Mouse (Mus musculus): ENCODE measurements around the gene Il13ra1. TPM values are rescaled to one million over a fixed set of nuclear protein-coding genes. Genes with fewer than 3 reads are reported as not detected.

Il13ra1 gene
- polyA plus RNA-seq, 1 experiment from 2014 or later = 3.8 TPM

DNA sequence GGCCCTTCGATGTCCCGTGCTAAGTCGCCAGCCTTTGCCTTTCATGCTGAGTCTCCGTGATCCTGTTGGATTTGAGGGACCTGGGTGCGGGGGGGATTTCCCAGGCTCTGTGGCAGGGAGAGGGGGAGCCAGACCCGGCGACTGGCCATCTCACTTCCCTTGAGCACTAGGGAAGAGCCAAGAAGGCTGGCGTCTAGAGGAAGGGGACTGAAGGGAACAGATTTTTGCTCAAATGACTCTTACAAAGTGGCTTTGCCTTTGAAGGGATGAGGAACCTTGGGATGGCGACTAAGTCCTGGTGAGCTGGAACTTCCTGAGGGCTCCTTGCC is 476 bp downstream of the Il13ra1 start:
- H3K9me3 ChIP-seq (ENCODE audit: control insufficient read depth, low read length) = no peaks in the 10 kb centered on the region
- peak overlapping the region; percentile 40 for H3K4me3 ChIP-seq (ENCODE audit: low read depth, low read length)
- no peak for DNase-seq (ENCODE audit: low spot score)
- 13% methylated on average over 9 of the region's 9 CpGs for WGBS
- no peak for ATAC-seq (replicated peaks; ENCODE audit: low FRiP score)
- H3K4me2 ChIP-seq (ENCODE audit: low read depth, low read length, severe bottlenecking) = peak overlapping the region; percentile 67
- no peaks in the 10 kb centered on the region for H3K4me1 ChIP-seq (replicated peaks; ENCODE audit: control insufficient read depth, insufficient read depth, low read length)
- H3K27me3 ChIP-seq (ENCODE audit: control insufficient read depth, insufficient read depth, low read length) = no peaks in the 10 kb centered on the region
- H3K36me3 ChIP-seq (ENCODE audit: control insufficient read depth, insufficient read depth, low read length) = no peaks in the 10 kb centered on the region
- H3K9ac ChIP-seq (ENCODE audit: low read length) = peak overlapping the region; percentile 47
- no peak overlapping the region for H3K27ac ChIP-seq (ENCODE audit: low read depth, low read length)

DNA sequence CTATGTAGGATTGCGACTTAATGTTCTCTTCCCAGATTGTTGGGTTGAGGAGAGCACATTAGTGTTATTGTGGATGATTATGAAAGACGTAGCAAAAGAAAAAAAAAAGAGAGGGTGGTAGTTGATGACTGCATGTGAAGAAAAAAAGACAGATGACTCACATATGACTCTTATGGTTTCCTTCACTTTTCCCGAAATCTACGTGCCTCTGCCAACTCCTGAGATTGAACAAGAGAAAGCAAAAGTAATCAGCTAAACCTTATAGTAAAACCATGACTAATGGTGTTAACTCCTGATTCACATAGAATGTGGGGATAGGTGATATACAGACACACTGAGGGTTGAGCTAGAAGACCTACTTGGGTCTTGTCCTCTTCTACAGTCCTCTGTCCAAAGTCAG is 3.3 kb downstream of the Il13ra1 start:
- no peak overlapping the region for H3K4me3 ChIP-seq (ENCODE audit: low read depth, low read length)
- H3K27ac ChIP-seq (ENCODE audit: low read depth, low read length) = no peak overlapping the region
- DNase-seq (ENCODE audit: low spot score) (no peak), ATAC-seq (replicated peaks; ENCODE audit: low FRiP score) (no peak)
- H3K27me3 ChIP-seq (ENCODE audit: control insufficient read depth, insufficient read depth, low read length) = no peaks in the 10 kb centered on the region
- no peak overlapping the region for H3K4me2 ChIP-seq (ENCODE audit: low read depth, low read length, severe bottlenecking)
- H3K9me3 ChIP-seq (ENCODE audit: control insufficient read depth, low read length) = no peaks in the 10 kb centered on the region
- WGBS = 88% methylated on average over 4 of the region's 4 CpGs
- H3K36me3 ChIP-seq (ENCODE audit: control insufficient read depth, insufficient read depth, low read length) = no peaks in the 10 kb centered on the region
- H3K4me1 ChIP-seq (replicated peaks; ENCODE audit: control insufficient read depth, insufficient read depth, low read length) = no peaks in the 10 kb centered on the region
- H3K9ac ChIP-seq (ENCODE audit: low read length) = no peak overlapping the region

DNA sequence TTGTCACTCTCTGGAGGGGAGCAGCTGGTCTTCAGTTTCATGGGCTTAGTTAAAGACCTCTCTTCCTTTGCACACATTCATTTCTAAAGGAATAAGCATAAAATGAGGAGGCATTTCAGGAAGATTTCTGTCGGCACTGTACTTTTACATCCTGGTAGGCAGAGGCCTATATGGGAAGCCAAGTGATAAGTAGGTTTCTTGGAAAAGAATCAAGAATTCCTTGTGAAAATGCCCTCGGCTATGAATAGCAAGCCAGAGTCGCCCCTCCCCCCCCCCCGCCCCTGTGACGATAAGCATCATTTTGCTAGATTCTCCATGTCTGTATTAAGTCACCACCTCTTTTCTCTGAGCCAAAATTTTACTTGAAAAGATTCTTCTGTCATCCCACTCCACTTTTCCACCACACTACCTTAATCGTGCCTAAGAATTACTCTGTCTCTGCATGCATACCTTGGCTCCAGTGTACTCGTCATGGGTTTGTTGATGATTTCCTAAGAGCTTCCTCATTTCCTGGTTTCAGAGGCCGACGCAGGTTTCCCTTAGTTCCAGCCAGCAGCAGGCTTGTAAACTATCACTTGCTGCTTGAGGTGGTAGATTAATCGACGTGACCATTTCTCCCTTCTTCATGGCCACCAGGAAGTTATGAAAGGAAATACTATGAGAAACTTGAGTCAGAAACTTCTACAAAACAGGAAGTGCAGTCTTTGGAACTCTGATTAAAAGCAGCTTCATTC is 17.3 kb downstream of the Il13ra1 start:
- DNase-seq (ENCODE audit: low spot score) = no peak
- WGBS = 77% methylated on average over 11 of the region's 11 CpGs
- Histone ChIP-seq H3K36me3 (ENCODE audit: control insufficient read depth, insufficient read depth, low read length) (no peaks in the 10 kb centered on the region), H3K4me1 (replicated peaks; ENCODE audit: control insufficient read depth, insufficient read depth, low read length) (no peaks in the 10 kb centered on the region), H3K4me2 (ENCODE audit: low read depth, low read length, severe bottlenecking) (no peak overlapping the region), H3K4me3 (ENCODE audit: low read depth, low read length) (no peak overlapping the region), H3K9me3 (ENCODE audit: control insufficient read depth, low read length) (no peaks in the 10 kb centered on the region), H3K9ac (ENCODE audit: low read length) (no peak overlapping the region), H3K27ac (ENCODE audit: low read depth, low read length) (no peak overlapping the region), H3K27me3 (ENCODE audit: control insufficient read depth, insufficient read depth, low read length) (no peaks in the 10 kb centered on the region)
- no peak for ATAC-seq (replicated peaks; ENCODE audit: low FRiP score)

DNA sequence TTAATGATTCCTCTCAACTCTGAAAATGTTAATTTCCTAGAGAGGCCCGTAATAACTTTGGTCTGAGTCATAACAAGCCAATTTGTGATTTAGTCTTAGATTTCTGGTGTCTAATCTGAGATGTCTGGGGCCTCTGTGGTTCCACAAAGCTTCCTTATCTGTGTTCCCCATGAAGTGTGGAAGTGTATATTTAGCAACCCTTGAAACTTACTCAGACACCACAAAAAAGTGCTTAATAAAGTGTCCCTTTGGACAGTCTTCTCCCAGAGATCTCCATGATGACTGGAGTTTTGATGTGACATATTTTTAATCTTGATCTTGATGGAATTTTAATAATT is 17.8 kb downstream of the Il13ra1 start:
- ATAC-seq (replicated peaks; ENCODE audit: low FRiP score) (no peak), DNase-seq (ENCODE audit: low spot score) (no peak)
- Histone ChIP-seq H3K4me2 (ENCODE audit: low read depth, low read length, severe bottlenecking) (no peak overlapping the region), H3K9ac (ENCODE audit: low read length) (no peak overlapping the region), H3K4me3 (ENCODE audit: low read depth, low read length) (no peak overlapping the region), H3K4me1 (replicated peaks; ENCODE audit: control insufficient read depth, insufficient read depth, low read length) (no peaks in the 10 kb centered on the region), H3K27me3 (ENCODE audit: control insufficient read depth, insufficient read depth, low read length) (no peaks in the 10 kb centered on the region), H3K9me3 (ENCODE audit: control insufficient read depth, low read length) (no peaks in the 10 kb centered on the region), H3K36me3 (ENCODE audit: control insufficient read depth, insufficient read depth, low read length) (no peaks in the 10 kb centered on the region), H3K27ac (ENCODE audit: low read depth, low read length) (no peak overlapping the region)
- WGBS = 57% methylated on average over 1 of the region's 1 CpGs

DNA sequence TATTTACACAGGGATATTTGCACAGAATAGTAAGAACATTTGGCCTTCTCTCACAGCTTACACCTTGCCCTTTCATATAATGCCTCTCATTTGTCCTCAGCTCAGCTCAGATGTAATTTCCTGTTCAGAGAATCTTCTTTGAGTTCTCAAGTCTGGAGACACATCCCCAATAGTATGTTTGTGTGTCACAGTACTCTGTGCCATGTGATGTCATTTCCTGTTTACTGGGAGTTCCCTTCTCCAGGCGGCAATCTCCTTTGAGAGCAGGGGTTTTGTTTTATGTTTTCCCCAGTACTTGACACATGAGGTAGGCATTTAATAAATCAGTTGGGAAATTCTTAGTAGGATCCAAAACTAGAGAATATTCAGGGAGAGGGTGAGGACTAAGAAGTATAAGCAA is 24.4 kb downstream of the Il13ra1 start:
- no peaks in the 10 kb centered on the region for H3K4me1 ChIP-seq (replicated peaks; ENCODE audit: control insufficient read depth, insufficient read depth, low read length)
- no peak overlapping the region for H3K27ac ChIP-seq (ENCODE audit: low read depth, low read length)
- WGBS = 58% methylated on average over 1 of the region's 1 CpGs
- H3K9me3 ChIP-seq (ENCODE audit: control insufficient read depth, low read length) = no peaks in the 10 kb centered on the region
- no peak overlapping the region for H3K9ac ChIP-seq (ENCODE audit: low read length)
- H3K4me2 ChIP-seq (ENCODE audit: low read depth, low read length, severe bottlenecking) = no peak overlapping the region
- DNase-seq (ENCODE audit: low spot score) (no peak), ATAC-seq (replicated peaks; ENCODE audit: low FRiP score) (no peak)
- no peaks in the 10 kb centered on the region for H3K36me3 ChIP-seq (ENCODE audit: control insufficient read depth, insufficient read depth, low read length)
- no peaks in the 10 kb centered on the region for H3K27me3 ChIP-seq (ENCODE audit: control insufficient read depth, insufficient read depth, low read length)
- no peak overlapping the region for H3K4me3 ChIP-seq (ENCODE audit: low read depth, low read length)

DNA sequence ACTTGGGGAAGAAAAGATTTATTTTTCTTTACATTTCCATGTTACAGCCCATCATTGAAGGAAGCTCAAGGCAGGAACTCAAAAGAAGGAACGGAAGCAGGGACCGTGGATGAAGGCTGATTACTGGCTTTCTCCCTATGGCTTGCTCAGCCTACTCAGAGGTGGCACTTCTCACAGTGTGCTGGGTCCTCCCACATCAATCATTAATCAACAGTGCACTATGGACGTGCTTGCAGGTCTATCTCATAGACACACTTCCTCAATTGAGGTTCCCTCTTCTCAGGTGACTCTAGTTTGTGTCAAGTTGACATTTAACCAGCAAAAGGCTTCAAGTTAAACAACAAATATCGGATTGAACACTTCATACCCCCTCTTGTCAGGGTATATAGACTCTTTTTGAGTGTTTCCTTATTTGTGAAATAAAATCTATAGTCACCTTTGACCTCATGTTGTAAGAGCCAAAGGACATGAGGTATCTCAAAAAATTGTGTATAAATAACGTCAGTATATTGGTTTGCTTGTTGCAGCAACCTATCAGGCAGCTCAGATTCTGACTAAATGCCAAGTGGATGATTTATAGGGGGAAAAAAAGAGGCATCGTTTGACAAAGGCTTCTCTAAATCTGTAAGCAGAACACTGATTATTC is 30.2 kb downstream of the Il13ra1 start:
- no peaks in the 10 kb centered on the region for H3K4me1 ChIP-seq (replicated peaks; ENCODE audit: control insufficient read depth, insufficient read depth, low read length)
- 78% methylated on average over 6 of the region's 6 CpGs for WGBS
- H3K4me3 ChIP-seq (ENCODE audit: low read depth, low read length) = no peak overlapping the region
- H3K27ac ChIP-seq (ENCODE audit: low read depth, low read length) = no peak overlapping the region
- no peaks in the 10 kb centered on the region for H3K27me3 ChIP-seq (ENCODE audit: control insufficient read depth, insufficient read depth, low read length)
- ATAC-seq (replicated peaks; ENCODE audit: low FRiP score) = no peak
- no peak overlapping the region for H3K9ac ChIP-seq (ENCODE audit: low read length)
- no peaks in the 10 kb centered on the region for H3K36me3 ChIP-seq (ENCODE audit: control insufficient read depth, insufficient read depth, low read length)
- no peak overlapping the region for H3K4me2 ChIP-seq (ENCODE audit: low read depth, low read length, severe bottlenecking)
- no peaks in the 10 kb centered on the region for H3K9me3 ChIP-seq (ENCODE audit: control insufficient read depth, low read length)
- no peak for DNase-seq (ENCODE audit: low spot score)

DNA sequence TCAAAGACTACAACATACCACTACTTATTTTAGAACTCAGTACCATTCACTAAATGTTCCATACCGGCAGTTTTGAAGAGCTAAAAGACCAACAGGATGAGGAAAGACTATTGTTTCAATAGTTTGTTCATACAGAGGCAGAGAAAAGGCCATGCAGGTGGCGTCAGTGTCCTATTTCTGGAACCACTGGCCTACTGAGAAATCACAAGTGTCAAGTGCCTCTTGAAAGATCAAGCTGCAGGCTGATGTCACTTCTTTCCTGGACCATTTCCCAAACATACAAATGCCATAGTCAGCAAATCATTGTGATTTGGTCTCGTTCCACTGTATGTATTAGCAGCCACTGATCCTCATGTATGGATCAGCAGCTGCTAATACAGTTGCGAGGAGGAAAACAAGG is 34.8 kb downstream of the Il13ra1 start:
- Histone ChIP-seq H3K36me3 (ENCODE audit: control insufficient read depth, insufficient read depth, low read length) (no peaks in the 10 kb centered on the region), H3K4me2 (ENCODE audit: low read depth, low read length, severe bottlenecking) (no peak overlapping the region), H3K27me3 (ENCODE audit: control insufficient read depth, insufficient read depth, low read length) (no peaks in the 10 kb centered on the region), H3K9me3 (ENCODE audit: control insufficient read depth, low read length) (no peaks in the 10 kb centered on the region), H3K27ac (ENCODE audit: low read depth, low read length) (no peak overlapping the region), H3K4me3 (ENCODE audit: low read depth, low read length) (no peak overlapping the region), H3K9ac (ENCODE audit: low read length) (no peak overlapping the region), H3K4me1 (replicated peaks; ENCODE audit: control insufficient read depth, insufficient read depth, low read length) (no peaks in the 10 kb centered on the region)
- DNase-seq (ENCODE audit: low spot score) = no peak
- ATAC-seq (replicated peaks; ENCODE audit: low FRiP score) = no peak
- WGBS = 75% methylated on average over 4 of the region's 4 CpGs

DNA sequence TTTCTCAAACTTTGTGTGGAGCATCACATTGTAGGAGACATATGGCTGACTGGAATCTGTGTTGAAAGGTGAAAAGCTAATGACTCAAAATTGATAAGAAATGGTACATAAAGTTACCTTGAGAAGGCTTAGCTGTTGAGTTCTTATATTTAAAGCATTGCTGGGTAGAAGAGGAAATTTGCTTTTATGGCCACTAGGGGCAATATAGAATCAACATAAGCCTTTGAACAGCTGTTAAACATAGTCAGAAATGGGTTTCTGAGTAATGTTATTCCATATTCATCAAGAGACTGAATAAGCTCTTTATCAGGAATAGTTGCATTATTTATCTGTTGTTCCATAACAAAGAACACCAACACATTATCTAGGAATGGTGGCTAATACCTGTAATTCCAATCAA is 38.2 kb downstream of the Il13ra1 start:
- no peak overlapping the region for H3K4me2 ChIP-seq (ENCODE audit: low read depth, low read length, severe bottlenecking)
- H3K27ac ChIP-seq (ENCODE audit: low read depth, low read length) = no peak overlapping the region
- H3K9ac ChIP-seq (ENCODE audit: low read length) = no peak overlapping the region
- DNase-seq (ENCODE audit: low spot score) (no peak), ATAC-seq (replicated peaks; ENCODE audit: low FRiP score) (no peak)
- no peak overlapping the region for H3K4me3 ChIP-seq (ENCODE audit: low read depth, low read length)
- H3K36me3 ChIP-seq (ENCODE audit: control insufficient read depth, insufficient read depth, low read length) = no peaks in the 10 kb centered on the region
- H3K9me3 ChIP-seq (ENCODE audit: control insufficient read depth, low read length) = no peaks in the 10 kb centered on the region
- H3K27me3 ChIP-seq (ENCODE audit: control insufficient read depth, insufficient read depth, low read length) = no peaks in the 10 kb centered on the region
- H3K4me1 ChIP-seq (replicated peaks; ENCODE audit: control insufficient read depth, insufficient read depth, low read length) = no peaks in the 10 kb centered on the region

DNA sequence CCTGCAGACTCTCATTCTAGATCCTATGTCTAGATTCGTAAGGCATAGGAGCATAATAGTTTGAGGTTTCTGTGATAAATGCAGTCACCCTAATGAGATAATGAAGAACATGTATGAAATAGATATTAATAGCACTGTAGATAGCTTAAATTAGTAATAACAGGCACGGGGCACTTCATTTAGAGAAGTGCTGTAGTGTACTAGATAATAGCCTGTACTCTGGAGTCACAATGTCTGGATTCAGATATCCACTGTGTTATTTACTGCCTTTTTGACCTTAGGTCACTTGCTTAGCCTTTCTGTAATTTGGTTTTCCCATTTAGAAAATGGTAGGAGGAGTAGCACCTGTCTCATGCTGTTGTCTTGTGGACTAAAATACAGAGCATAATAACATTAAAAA is 44.8 kb downstream of the Il13ra1 start:
- 81% methylated on average over 2 of the region's 2 CpGs for WGBS

More for the DNA sequence above, 44.8 kb downstream of the Il13ra1 start:
- Histone ChIP-seq H3K27me3 (ENCODE audit: control insufficient read depth, insufficient read depth, low read length) (no peaks in the 10 kb centered on the region), H3K4me1 (replicated peaks; ENCODE audit: control insufficient read depth, insufficient read depth, low read length) (no peaks in the 10 kb centered on the region), H3K9ac (ENCODE audit: low read length) (no peak overlapping the region), H3K9me3 (ENCODE audit: control insufficient read depth, low read length) (no peaks in the 10 kb centered on the region), H3K27ac (ENCODE audit: low read depth, low read length) (no peak overlapping the region), H3K36me3 (ENCODE audit: control insufficient read depth, insufficient read depth, low read length) (no peaks in the 10 kb centered on the region), H3K4me2 (ENCODE audit: low read depth, low read length, severe bottlenecking) (no peak overlapping the region), H3K4me3 (ENCODE audit: low read depth, low read length) (no peak overlapping the region)
- ATAC-seq (replicated peaks; ENCODE audit: low FRiP score) (no peak), DNase-seq (ENCODE audit: low spot score) (no peak)

Measured in forebrain, embryonic 11.5 days (tissue).